Mouse (Mus musculus) thymus, postnatal 14 days (tissue): ENCODE data around the gene Syt14.

ENCODE experiments used
- DNase-seq: peaks from one replicate; pipeline ENCODE4 v3.0.0; 2021

The Syt14 gene

GRCm38 (mm10) chr1:193035371-193036238 is at the start of gene Syt14:
Gene Syt14 (minus strand): TSS chr1:193035775.
- peak; percentile 82 for DNase-seq

DNA sequence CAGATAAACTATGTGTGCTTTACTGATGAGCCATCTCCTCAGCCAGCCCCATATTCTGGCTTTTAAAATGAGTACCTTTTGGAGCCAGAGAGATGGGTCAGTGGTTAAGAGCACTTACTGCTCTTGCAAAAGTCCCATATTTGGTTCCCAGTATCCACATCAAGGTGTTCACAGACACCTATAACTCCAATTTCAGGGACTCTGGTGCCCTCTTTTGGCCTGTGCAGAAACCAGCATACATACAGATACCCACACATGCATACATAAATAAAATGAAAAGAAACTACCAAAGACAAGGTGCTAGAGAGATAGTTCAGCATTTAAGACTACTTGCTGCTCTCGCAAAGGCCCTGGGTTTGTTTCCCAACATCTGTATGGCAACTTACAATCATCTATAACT is 48.4 kb upstream of the Syt14 start:
- DNase-seq: peak; percentile 38

DNA sequence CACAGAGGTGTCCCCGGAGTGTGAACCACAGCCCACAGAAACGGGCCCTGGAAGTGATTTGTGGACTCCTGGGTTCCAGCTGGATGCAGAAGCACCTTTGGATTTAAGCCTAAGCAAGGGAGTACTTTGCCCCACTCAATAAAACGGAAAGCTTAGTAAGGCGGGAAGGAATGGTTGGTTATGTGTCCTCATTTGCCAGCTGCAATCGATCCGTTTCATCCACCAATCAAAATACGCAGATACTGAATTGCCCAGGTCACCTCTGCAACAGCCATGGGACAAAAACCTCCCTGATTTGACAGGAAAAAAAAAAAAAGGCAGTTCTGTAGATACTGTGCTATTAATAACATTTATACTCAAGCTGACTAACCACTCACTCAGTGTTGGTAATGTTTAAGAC is 47.5 kb upstream of the Syt14 start:
- no peak for DNase-seq

DNA sequence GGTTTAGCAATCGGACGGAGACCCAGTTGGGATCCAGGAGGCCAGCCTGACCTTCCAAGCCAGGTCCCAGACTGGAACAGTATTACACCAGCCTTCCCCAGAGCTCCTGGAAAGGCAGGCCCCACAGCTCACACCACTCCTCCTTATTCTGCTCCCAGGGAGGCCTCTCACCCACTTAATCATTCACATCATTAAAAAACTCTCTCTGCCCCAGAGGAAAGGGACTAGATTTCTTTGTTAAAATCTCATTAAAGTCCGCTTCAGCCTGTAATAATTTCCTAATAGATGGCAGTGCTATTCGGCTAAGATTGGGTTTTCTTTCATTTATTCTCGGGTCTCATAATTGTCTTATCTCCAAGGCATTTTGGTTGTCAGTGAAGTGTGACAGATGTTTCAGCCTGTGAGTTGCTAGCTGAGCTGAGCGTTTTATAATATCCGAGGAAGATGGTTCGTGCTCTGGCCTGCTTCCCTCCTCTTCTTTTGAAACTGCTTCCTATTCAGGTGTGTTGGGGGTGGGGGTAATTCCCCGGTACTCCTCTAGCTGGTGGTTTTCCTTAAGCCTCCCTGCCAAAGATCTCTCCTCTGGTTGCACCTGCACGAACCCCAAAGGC is 46.8 kb upstream of the Syt14 start:
- DNase-seq: peak; percentile 52

- DNase-seq: no peak
These were observed 27.0 kb upstream of the Syt14 start for GRCm38 (mm10) chr1:193062618-193063017.

- no peak for DNase-seq
These were observed 24.6 kb upstream of the Syt14 start for GRCm38 (mm10) chr1:193060167-193060566.

- no peak for DNase-seq
These were observed 24.0 kb upstream of the Syt14 start for GRCm38 (mm10) chr1:193059596-193059995.

GRCm38 (mm10) chr1:193054401-193054800 is 18.8 kb upstream of the Syt14 start:
- DNase-seq: no peak

- no peak for DNase-seq
These were observed 17.5 kb upstream of the Syt14 start for GRCm38 (mm10) chr1:193053065-193053464.

- no peak for DNase-seq
These were observed 12.0 kb upstream of the Syt14 start for GRCm38 (mm10) chr1:193047616-193048015.

- no peak for DNase-seq
These were observed 7.3 kb upstream of the Syt14 start for GRCm38 (mm10) chr1:193042760-193043295.

- DNase-seq: peak; percentile 7
These were observed 614 bp downstream of the Syt14 start for GRCm38 (mm10) chr1:193034951-193035370.

DNA sequence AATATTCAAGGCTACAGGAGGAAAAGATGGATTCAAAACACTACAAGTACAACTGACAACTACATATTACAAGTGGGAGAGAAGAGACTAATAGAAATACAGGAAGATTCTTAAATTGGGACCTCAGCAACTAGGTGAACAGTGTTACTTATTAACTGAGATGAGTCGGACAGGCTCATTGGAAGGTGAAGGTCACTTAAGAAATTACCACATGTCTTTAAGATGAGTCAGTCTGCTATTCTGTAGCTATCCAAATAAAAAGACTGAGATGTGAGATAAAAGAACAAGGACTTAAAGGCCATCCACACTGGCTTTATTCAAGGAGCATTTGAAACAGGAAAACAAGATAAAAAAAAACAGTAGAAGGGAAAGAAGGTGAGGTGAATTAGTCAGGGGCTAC is 11.3 kb downstream of the Syt14 start:
- DNase-seq: no peak

DNA sequence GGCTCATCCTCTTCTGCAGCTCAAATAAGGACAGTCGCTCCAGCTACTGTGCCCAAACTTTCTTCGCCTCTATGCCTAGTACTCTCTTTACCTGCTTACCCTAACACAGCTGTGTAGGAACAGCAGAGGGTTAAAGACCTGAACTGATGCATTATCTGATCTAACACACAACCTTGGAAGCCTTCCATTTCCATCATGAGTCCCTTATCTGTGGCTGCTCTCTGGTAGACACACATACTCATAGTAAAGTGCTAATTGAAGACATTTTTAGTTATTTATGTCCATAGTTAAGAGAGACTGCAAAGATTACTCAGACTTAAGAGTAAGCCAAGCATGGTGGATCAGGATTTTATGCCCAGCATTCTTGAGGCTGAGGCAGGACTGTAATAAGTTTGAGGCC is 23.2 kb downstream of the Syt14 start:
- no peak for DNase-seq

DNA sequence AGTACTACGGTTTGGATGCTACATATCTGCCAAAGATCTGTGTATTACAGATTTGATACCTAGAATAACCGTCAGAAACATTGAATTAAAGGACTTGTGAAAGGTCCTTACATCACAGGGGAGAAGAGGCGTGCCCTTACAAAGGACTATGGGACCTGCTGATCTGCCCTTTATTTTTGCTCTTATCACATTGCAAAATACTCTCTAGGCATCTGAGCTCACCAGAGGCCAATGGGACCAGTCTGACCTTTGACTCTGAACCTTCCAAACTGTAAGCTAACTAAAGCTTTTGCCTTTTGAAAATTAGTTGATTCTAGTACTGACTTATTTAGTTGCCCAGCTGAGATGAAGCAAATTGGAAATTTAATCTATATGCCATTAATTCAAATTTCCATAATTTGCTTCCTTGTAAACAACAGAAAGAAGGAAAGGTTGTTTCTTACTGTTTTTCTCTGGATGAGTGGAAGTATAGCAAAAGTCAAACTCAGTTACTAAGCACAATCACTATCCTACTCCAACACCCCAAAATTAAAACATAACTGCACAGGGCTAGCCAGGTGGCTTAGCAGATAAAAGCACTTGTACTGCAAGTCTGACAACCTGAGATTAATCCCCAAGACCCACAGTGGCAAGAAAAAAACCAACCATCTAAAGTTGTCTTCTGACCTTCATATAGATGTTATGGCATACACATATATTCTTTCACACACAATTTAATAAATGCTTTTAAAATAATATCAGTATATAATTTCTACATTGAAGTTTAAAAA is 24.4 kb downstream of the Syt14 start:
- DNase-seq: no peak

DNA sequence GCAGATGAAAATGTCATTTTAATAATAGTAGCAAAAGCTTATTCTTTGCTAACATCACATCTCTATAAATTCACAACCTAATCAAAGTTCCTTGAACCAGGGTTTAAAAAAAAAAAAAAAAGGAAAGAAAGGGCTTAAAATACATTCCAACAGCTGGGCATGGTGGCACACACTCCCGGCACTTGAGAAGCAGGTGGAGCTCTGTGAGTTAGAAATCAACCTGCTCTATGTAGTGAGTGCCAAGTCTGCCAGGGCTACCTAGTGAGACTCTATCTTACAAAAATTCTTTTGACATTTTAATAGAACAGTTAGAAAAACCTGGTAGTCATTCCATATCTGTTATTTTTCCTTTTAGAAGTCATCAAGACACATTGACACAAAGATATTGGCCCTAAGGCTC is 31.0 kb downstream of the Syt14 start:
- no peak for DNase-seq

DNA sequence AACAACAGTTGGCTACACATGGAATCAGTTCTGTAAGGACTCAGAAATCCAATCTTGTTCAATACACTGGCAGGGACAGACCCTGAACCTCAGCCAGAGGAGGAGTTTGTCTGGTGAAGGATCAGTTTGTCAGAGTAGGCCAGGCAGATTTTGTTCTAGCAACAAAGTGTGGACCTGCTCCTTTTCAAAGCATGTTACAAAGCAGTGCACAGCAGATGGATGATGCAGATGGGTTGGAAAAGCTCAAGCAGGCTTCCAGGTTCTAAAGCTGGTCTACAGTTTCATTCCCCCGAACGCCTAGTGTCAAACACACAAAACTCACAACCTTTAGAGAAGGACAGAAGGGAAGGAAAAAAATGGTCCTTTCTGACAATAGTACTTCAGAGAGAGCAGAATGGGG is 31.6 kb downstream of the Syt14 start:
- no peak for DNase-seq

GRCm38 (mm10) chr1:193002307-193002706 is 33.3 kb downstream of the Syt14 start:
- no peak for DNase-seq

- DNase-seq: no peak
These were observed 34.0 kb downstream of the Syt14 start for GRCm38 (mm10) chr1:193001587-193001986.

DNA sequence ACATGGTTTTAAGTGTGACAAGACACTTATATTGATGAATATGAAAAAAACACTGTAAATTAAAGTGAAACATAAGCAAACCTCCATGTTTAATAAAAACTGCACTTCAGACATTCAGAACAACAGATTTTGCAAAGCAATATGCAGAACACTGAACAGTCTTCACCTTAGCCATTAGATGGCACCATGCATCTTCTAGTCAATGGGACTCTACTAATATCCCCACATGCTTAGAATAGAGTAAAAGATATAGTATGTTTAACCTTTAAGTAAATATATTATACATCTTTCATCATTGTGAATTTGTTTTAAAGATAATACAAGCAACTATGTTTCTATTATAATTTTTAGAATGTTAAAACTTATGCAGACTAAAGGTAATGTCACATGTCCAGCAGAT is 34.7 kb downstream of the Syt14 start:
- DNase-seq: peak; percentile 22

DNA sequence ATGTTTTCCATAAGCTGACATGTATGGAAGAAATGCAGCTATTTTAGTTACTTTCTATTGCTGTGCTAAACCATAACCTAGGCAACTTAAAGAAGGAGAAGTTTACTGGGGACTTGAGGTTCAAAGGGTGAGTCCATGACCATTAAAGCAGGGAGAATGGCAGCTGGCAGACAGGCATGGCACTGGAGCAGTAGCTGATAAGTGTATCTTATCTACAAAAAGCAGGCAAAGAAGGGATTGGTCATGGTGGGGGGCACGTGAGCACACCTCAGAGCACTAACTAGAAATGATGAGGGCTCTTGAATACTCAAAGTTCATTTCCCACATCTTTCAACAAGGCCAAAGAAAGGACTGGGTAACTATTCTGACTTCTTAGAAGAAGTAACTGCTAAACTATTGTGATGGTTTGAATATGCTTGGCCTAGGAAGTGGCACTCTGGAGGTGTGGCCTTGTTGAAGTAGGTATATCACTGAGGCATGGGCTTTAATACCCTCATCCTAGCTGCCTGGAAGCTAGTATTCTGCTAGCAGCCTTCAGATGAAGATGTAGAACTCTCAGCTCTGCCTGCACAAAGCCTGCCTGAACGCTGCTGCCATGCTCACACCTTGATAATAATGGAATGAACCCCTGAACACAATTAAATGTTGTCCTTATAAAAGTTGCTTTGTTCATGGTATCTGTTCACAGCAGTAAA is 41.2 kb downstream of the Syt14 start:
- no peak for DNase-seq

DNA sequence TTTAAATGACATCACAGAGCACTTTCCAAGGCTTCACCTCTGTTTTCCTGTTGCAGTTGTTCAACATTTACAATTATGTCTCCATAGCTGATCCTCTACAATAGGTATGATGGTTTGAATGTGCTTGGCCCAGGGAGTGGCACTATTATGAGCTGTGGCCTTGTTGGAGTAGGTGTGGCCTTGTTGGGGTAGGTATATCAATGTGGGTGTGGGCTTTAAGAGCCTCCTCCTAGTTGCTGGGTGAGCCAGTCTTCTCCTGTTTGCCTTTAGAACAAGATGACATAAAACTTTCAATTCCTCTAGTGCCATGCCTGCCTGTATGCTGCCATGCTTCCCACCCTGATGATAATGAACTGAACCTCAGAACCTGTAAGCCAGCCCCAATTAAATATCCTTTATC is 42.1 kb downstream of the Syt14 start:
- no peak for DNase-seq

DNA sequence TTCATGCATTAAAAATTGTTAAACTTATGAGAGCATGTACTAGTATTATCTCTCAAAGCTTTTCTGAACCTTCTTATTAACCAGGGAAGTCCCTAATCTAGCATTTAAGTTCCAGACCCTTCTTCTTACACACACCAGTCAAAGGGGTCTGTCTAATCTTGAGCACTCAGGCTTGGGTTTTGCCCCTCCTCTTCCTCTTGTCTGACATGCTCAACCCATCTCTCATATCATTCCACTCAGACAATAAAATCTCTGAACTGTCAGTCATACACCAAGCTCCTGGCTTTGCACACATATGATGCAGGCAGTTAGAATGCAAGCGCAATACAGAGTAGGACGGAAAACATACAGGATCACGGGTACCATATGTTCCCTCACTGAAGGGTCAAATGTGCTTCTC is 48.4 kb downstream of the Syt14 start:
- no peak for DNase-seq
